Comparison of ENCODE assay signal across 17 mouse cellular contexts in genomic region chr14:48349392-48350044, GRCm38 (mm10).
DNase-seq lines count a peak whose midpoint lies in the region; ATAC-seq and TF ChIP-seq lines count a peak whose summit lies in the region.
"Had no signal": no experiment of that assay in that cellular context is flagged by ENCODE, and none has a peak within 500 bp of the region (broad histone marks: within the 10 kb centered on the region; RNA-seq: fewer than 3 reads in every experiment).

No protein-coding gene starts in this region.

- DNase-seq in brain, embryonic 14.5 days (ENCODE audit: low read depth): peak; percentile 86
- DNase-seq in forelimb bud, embryonic 11.5 days (ENCODE audit: low read depth, low spot score): peak; percentile 54
- DNase-seq in gastrocnemius, postnatal 14 days: no peak
- no peak for DNase-seq in right cerebral cortex, postnatal 4 days
- no peak for DNase-seq in left cerebral cortex, postnatal 10 days (ENCODE audit: extremely low spot score in 1 of 2, low spot score in 2 of 2)
- DNase-seq: cerebellum, adult 11 months; cerebellum, postnatal 36 days; gastrocnemius, postnatal 10 days; heart, postnatal 36 days; kidney, adult 2 months; kidney, postnatal 4 days; right cerebral cortex, postnatal 14 days; thymus, adult 18-20 months had no signal

- H3K4me1 ChIP-seq in embryonic facial prominence, embryonic 12.5 days: peaks cover 6% of the 10 kb centered on the region
- H3K4me1 ChIP-seq in limb, embryonic 15.5 days: peaks cover 8% of the 10 kb centered on the region; the same call in 1 of the 2 replicates
- H3K4me1 ChIP-seq: heart, embryonic 10.5 days had no signal

- peaks cover 7% of the 10 kb centered on the region; the same call in 1 of the 2 replicates for H3K27me3 ChIP-seq in embryonic facial prominence, embryonic 12.5 days
- H3K27me3 ChIP-seq in limb, embryonic 15.5 days: no peaks in the 10 kb centered on the region

- no peak for ATAC-seq in embryonic facial prominence, embryonic 12.5 days (ENCODE audit: insufficient number of reproducible peaks, insufficient read depth, low FRiP score, low TSS enrichment)
- ATAC-seq in limb, embryonic 15.5 days (ENCODE audit: insufficient number of reproducible peaks, low FRiP score, low TSS enrichment, low read depth): no peak
- ATAC-seq: CD4-positive, CD25-positive, alpha-beta regulatory T cell, adult 4 months had no signal

- no peak overlapping the region for H3K9ac ChIP-seq in embryonic facial prominence, embryonic 12.5 days
- H3K9ac ChIP-seq in limb, embryonic 15.5 days: no peak overlapping the region

- H3K4me2 ChIP-seq in embryonic facial prominence, embryonic 12.5 days (replicated peaks): peak overlapping the region; percentile 26
- H3K4me2 ChIP-seq in limb, embryonic 15.5 days: peak overlapping the region; percentile 26; the same call in 1 of the 2 replicates

- TF ChIP-seq POLR2A in brain, embryonic 14.5 days (IDR thresholded peaks at IDR 0.05; ENCODE audit: borderline replicate concordance, extremely low read depth, insufficient read depth, insufficient read length, poor library complexity, severe bottlenecking): no peak

- no peak overlapping the region for H3K4me3 ChIP-seq in embryonic facial prominence, embryonic 12.5 days
- H3K4me3 ChIP-seq in limb, embryonic 15.5 days: no peak overlapping the region
- H3K4me3 ChIP-seq: heart, embryonic 10.5 days had no signal

- no peaks in the 10 kb centered on the region for H3K36me3 ChIP-seq in embryonic facial prominence, embryonic 12.5 days
- no peaks in the 10 kb centered on the region for H3K36me3 ChIP-seq in limb, embryonic 15.5 days
- H3K36me3 ChIP-seq: heart, embryonic 10.5 days had no signal

- H3K27ac ChIP-seq in embryonic facial prominence, embryonic 12.5 days: no peak overlapping the region
- H3K27ac ChIP-seq in limb, embryonic 15.5 days: no peak overlapping the region
- H3K27ac ChIP-seq: heart, embryonic 10.5 days had no signal

- no peaks in the 10 kb centered on the region for H3K9me3 ChIP-seq in embryonic facial prominence, embryonic 12.5 days
- H3K9me3 ChIP-seq in limb, embryonic 15.5 days: no peaks in the 10 kb centered on the region
- H3K9me3 ChIP-seq: heart, embryonic 10.5 days had no signal

- 28% methylated on average over 9 of the region's 9 CpGs for WGBS in embryonic facial prominence, embryonic 12.5 days
- 30% methylated on average over 9 of the region's 9 CpGs for WGBS in limb, embryonic 15.5 days

- intact Hi-C loops in gastrocnemius, postnatal 14 days (cut with DNase I; ENCODE audit: low total_unique reads): loop anchor here (10.0 kb wide), 1 partner anchor 215 kb away; no protein-coding TSS in a partner anchor
- intact Hi-C loops in left cerebral cortex, postnatal 10 days (cut with DNase I): loop anchor here (5.0 to 10.0 kb wide), 2 partner anchors 125 to 227 kb away; partner anchors contain the start of gene Peli2

- TF ChIP-seq CTCF in brain, embryonic 14.5 days (IDR thresholded peaks at IDR 0.05; ENCODE audit: borderline replicate concordance, extremely low read depth, insufficient read depth, insufficient read length): no peak

Comparison
In these comparisons a context has a peak if more than half of its experiments do, and no peak if none do; other contexts are left out.
1. DNase-seq: peak in brain, embryonic 14.5 days (single experiment) and forelimb bud, embryonic 11.5 days (single experiment); none in gastrocnemius, postnatal 14 days (single experiment), right cerebral cortex, postnatal 4 days (single experiment) and left cerebral cortex, postnatal 10 days (0 of 2).